Mouse (Mus musculus): ENCODE measurements around the gene Med12l.

GRCm38 (mm10) chr3:59025193-59025535, 19.5 kb downstream of the Med12l start:
- no peak for TF ChIP-seq CTCF (IDR thresholded peaks at IDR 0.05; ENCODE audit: low read depth, low read length)
- no peak for TF ChIP-seq POLR2A (IDR thresholded peaks at IDR 0.05; ENCODE audit: insufficient read depth, low read length)
- TF ChIP-seq EP300 (IDR thresholded peaks at IDR 0.05; ENCODE audit: insufficient read depth, low read depth, low read length), result no peak
